Mouse (Mus musculus): ENCODE data around the gene Tmem53. TPM values are rescaled to one million over a fixed set of nuclear protein-coding genes. Genes with fewer than 3 reads are reported as not detected.

Gene Tmem53
- polyA plus RNA-seq, 1 experiment from 2014 or later, result 7.1 TPM

- no peak for ATAC-seq (ENCODE audit: low FRiP score, low read depth)
Observed at GRCm38 (mm10) chr4:117307270-117307669, 55.5 kb downstream of the Tmem53 start.

GRCm38 (mm10) chr4:117309427-117309826 is 57.7 kb downstream of the Tmem53 start:
- Histone ChIP-seq H3K27me3 (peaks cover 87% of the 10 kb centered on the region), H3K4me2 (replicated peaks) (no peak overlapping the region), H3K4me1 (peaks cover 24% of the 10 kb centered on the region), H3K36me3 (no peaks in the 10 kb centered on the region), H3K27ac (replicated peaks) (no peak overlapping the region), H3K9ac (replicated peaks) (no peak overlapping the region), H3K4me3 (no peak overlapping the region), H3K9me3 (no peaks in the 10 kb centered on the region)
- WGBS, result 86% methylated on average over 1 of the region's 1 CpGs
- ATAC-seq (ENCODE audit: low FRiP score, low read depth), result no peak

More at GRCm38 (mm10) chr4:117307270-117307669, 55.5 kb downstream of the Tmem53 start:
- Histone ChIP-seq H3K4me1 (peaks cover 34% of the 10 kb centered on the region), H3K9ac (replicated peaks) (no peak overlapping the region), H3K27ac (replicated peaks) (no peak overlapping the region), H3K27me3 (peaks cover 87% of the 10 kb centered on the region), H3K36me3 (no peaks in the 10 kb centered on the region), H3K4me3 (no peak overlapping the region), H3K4me2 (replicated peaks) (no peak overlapping the region), H3K9me3 (no peaks in the 10 kb centered on the region)
- 62% methylated on average over 6 of the region's 6 CpGs for WGBS

GRCm38 (mm10) chr4:117311891-117312290 is 60.1 kb downstream of the Tmem53 start:
- no peak overlapping the region for H3K4me3 ChIP-seq
- H3K9ac ChIP-seq (replicated peaks), result no peak overlapping the region
- peaks cover 87% of the 10 kb centered on the region for H3K27me3 ChIP-seq
- no peak overlapping the region for H3K4me2 ChIP-seq (replicated peaks)
- no peak for ATAC-seq (ENCODE audit: low FRiP score, low read depth)
- no peaks in the 10 kb centered on the region for H3K36me3 ChIP-seq
- peaks cover 29% of the 10 kb centered on the region for H3K4me1 ChIP-seq
- no peak overlapping the region for H3K27ac ChIP-seq (replicated peaks)
- WGBS, result 57% methylated on average over 5 of the region's 5 CpGs
- no peaks in the 10 kb centered on the region for H3K9me3 ChIP-seq

- Histone ChIP-seq H3K36me3 (no peaks in the 10 kb centered on the region), H3K9me3 (no peaks in the 10 kb centered on the region), H3K4me1 (peaks cover 32% of the 10 kb centered on the region), H3K4me2 (replicated peaks) (0 out of 2 replicates have a peak overlapping the region, but pooled peaks have one; percentile 4), H3K4me3 (no peak overlapping the region), H3K27ac (replicated peaks) (no peak overlapping the region), H3K27me3 (peaks cover 87% of the 10 kb centered on the region), H3K9ac (replicated peaks) (no peak overlapping the region)
- no peak for ATAC-seq (ENCODE audit: low FRiP score, low read depth)
- WGBS, result 5% methylated on average over 26 of the region's 26 CpGs
Observed at GRCm38 (mm10) chr4:117312416-117313084, 60.8 kb downstream of the Tmem53 start.

- no peak overlapping the region for H3K4me3 ChIP-seq
- ATAC-seq (ENCODE audit: low FRiP score, low read depth), result no peak
- H3K36me3 ChIP-seq, result no peaks in the 10 kb centered on the region
- H3K27ac ChIP-seq (replicated peaks), result no peak overlapping the region
- H3K4me1 ChIP-seq, result peaks cover 36% of the 10 kb centered on the region
- no peaks in the 10 kb centered on the region for H3K9me3 ChIP-seq
- H3K27me3 ChIP-seq, result peaks cover 89% of the 10 kb centered on the region
- 2% methylated on average over 4 of the region's 4 CpGs for WGBS
- no peak overlapping the region for H3K4me2 ChIP-seq (replicated peaks)
- no peak overlapping the region for H3K9ac ChIP-seq (replicated peaks)
Observed at GRCm38 (mm10) chr4:117313085-117313424, 61.3 kb downstream of the Tmem53 start.

GRCm38 (mm10) chr4:117314849-117315500 is 63.2 kb downstream of the Tmem53 start:
- WGBS, result 74% methylated on average over 16 of the region's 16 CpGs
- peaks cover 97% of the 10 kb centered on the region for H3K27me3 ChIP-seq
- H3K36me3 ChIP-seq, result no peaks in the 10 kb centered on the region

GRCm38 (mm10) chr4:117316800-117317199 is 65.0 kb downstream of the Tmem53 start:
- no peak overlapping the region for H3K4me3 ChIP-seq
- H3K9me3 ChIP-seq, result no peaks in the 10 kb centered on the region
- no peak for ATAC-seq (ENCODE audit: low FRiP score, low read depth)
- H3K36me3 ChIP-seq, result no peaks in the 10 kb centered on the region
- H3K4me2 ChIP-seq (replicated peaks), result no peak overlapping the region
- WGBS, result 59% methylated on average over 6 of the region's 6 CpGs
- no peak overlapping the region for H3K9ac ChIP-seq (replicated peaks)
- H3K27ac ChIP-seq (replicated peaks), result peak overlapping the region; percentile 67
- peaks cover 98% of the 10 kb centered on the region for H3K27me3 ChIP-seq
- peaks cover 43% of the 10 kb centered on the region for H3K4me1 ChIP-seq

More at GRCm38 (mm10) chr4:117314849-117315500, 63.2 kb downstream of the Tmem53 start:
- Histone ChIP-seq H3K4me2 (replicated peaks) (no peak overlapping the region), H3K4me3 (no peak overlapping the region), H3K27ac (replicated peaks) (no peak overlapping the region), H3K9me3 (no peaks in the 10 kb centered on the region), H3K4me1 (peaks cover 43% of the 10 kb centered on the region), H3K9ac (replicated peaks) (no peak overlapping the region)
- ATAC-seq (ENCODE audit: low FRiP score, low read depth), result no peak

GRCm38 (mm10) chr4:117317701-117318190 is 66.0 kb downstream of the Tmem53 start:
- peak overlapping the region; percentile 28 for H3K4me2 ChIP-seq (replicated peaks)
- peaks cover 97% of the 10 kb centered on the region for H3K27me3 ChIP-seq
- H3K4me1 ChIP-seq, result peaks cover 37% of the 10 kb centered on the region
- no peaks in the 10 kb centered on the region for H3K36me3 ChIP-seq
- peak; percentile 74 for ATAC-seq (ENCODE audit: low FRiP score, low read depth)
- WGBS, result 25% methylated on average over 18 of the region's 18 CpGs
- no peak overlapping the region for H3K4me3 ChIP-seq
- no peaks in the 10 kb centered on the region for H3K9me3 ChIP-seq
- peak overlapping the region; percentile 6; the same call in 1 of the 2 replicates for H3K9ac ChIP-seq (replicated peaks)
- peak overlapping the region; percentile 67 for H3K27ac ChIP-seq (replicated peaks)

Other genes starting within 250 kb of the Tmem53 start
- gene Eif2b3, start 232.5 kb upstream of the Tmem53 start, polyA plus RNA-seq (2016; fragmentation: Nextera tagmentation; extraction: Ambion mirVana), result 43.1 and 44.1 TPM in 2 replicates
- gene Ptch2, start 155.9 kb upstream of the Tmem53 start, polyA plus RNA-seq (2016; fragmentation: Nextera tagmentation; extraction: Ambion mirVana), result 5.3 and 7.0 TPM in 2 replicates
- 3.8 and 4.2 TPM in 2 replicates for gene Btbd19, start 126.2 kb upstream of the Tmem53 start, polyA plus RNA-seq (2016; fragmentation: Nextera tagmentation; extraction: Ambion mirVana)
- not detected in 2 replicates for gene Tctex1d4, start 125.2 kb upstream of the Tmem53 start, polyA plus RNA-seq (2016; fragmentation: Nextera tagmentation; extraction: Ambion mirVana)
- 33.1 and 40.4 TPM in 2 replicates for gene Plk3, start 118.0 kb upstream of the Tmem53 start, polyA plus RNA-seq (2016; fragmentation: Nextera tagmentation; extraction: Ambion mirVana)
- gene Rps8, start 95.7 kb upstream of the Tmem53 start, polyA plus RNA-seq (2016; fragmentation: Nextera tagmentation; extraction: Ambion mirVana), result 573 and 608 TPM in 2 replicates
- gene Kif2c, start 69.3 kb upstream of the Tmem53 start, polyA plus RNA-seq (2016; fragmentation: Nextera tagmentation; extraction: Ambion mirVana), result 73.7 and 78.0 TPM in 2 replicates
- 0.32 and 0.47 TPM in 2 replicates for gene Armh1, start 174 bp downstream of the Tmem53 start, polyA plus RNA-seq (2016; fragmentation: Nextera tagmentation; extraction: Ambion mirVana)
- gene Rnf220, start 245.1 kb downstream of the Tmem53 start, polyA plus RNA-seq (2016; fragmentation: Nextera tagmentation; extraction: Ambion mirVana), result 108 and 118 TPM in 2 replicates